Mouse (Mus musculus) heart, postnatal 0 days (tissue): Measurements from ENCODE around the gene Tarbp2. TPM values are rescaled to one million over a fixed set of nuclear protein-coding genes. Genes with fewer than 3 reads are reported as not detected.

Source experiments
- ATAC-seq: fragments of 200-750 bp; cut with Nextera tagmentation; 2 replicates; pipeline ENCODE4 v1.8.0; 2017; ENCODE audit warnings: low read depth, moderate number of reproducible peaks, moderate library complexity; ENCODE audit not compliant: insufficient read depth
- DNase-seq: peaks from one replicate; pipeline ENCODE4 v3.0.0-alpha.2; 2016; ENCODE audit warnings: low spot score
- H3K27ac ChIP-seq: fragments of 300-500 bp; sonication (generic); 2 replicates; pipeline ENCODE4 v1.5.1; 2014; ENCODE audit warnings: low read depth, mild to moderate bottlenecking
- H3K27me3 ChIP-seq: fragments of 300-500 bp; sonication (generic); 2 replicates; pipeline ENCODE4 v1.6.1; 2014; ENCODE audit warnings: low read length, mixed read lengths; ENCODE audit not compliant: control insufficient read depth, insufficient read depth
- H3K36me3 ChIP-seq: fragments of 300-500 bp; sonication (generic); replicated peaks from 2 replicates; pipeline ENCODE4 v1.6.1; 2014; ENCODE audit warnings: low read length, mixed read lengths; ENCODE audit not compliant: control insufficient read depth, insufficient read depth
- H3K4me1 ChIP-seq: fragments of 300-500 bp; sonication (generic); 2 replicates; pipeline ENCODE4 v1.6.1; 2014; ENCODE audit warnings: antibody characterized with exemption; ENCODE audit not compliant: control insufficient read depth, insufficient read depth
- H3K4me2 ChIP-seq: fragments of 300-500 bp; sonication (generic); 2 replicates; pipeline ENCODE4 v1.6.1; 2014; ENCODE audit warnings: low read depth, mild to moderate bottlenecking, low read length, moderate library complexity
- H3K4me3 ChIP-seq: fragments of 300-500 bp; sonication (generic); 2 replicates; pipeline ENCODE4 v1.5.1; 2014; ENCODE audit warnings: low read depth, low read length
- H3K9ac ChIP-seq: fragments of 300-500 bp; sonication (generic); replicated peaks from 2 replicates; pipeline ENCODE4 v1.6.1; 2014; ENCODE audit warnings: low read depth, low read length, mixed read lengths
- H3K9me3 ChIP-seq: fragments of 300-500 bp; sonication (generic); replicated peaks from 2 replicates; pipeline ENCODE4 v1.6.1; 2016; ENCODE audit warnings: low read length; ENCODE audit not compliant: control insufficient read depth
- CTCF ChIP-seq: IDR thresholded peaks from 2 replicates; pipeline ENCODE4 v1.5.1; 2016; ENCODE audit warnings: antibody characterized with exemption, control low read depth, low read depth
- EP300 ChIP-seq: IDR thresholded peaks from 2 replicates; pipeline ENCODE4 v1.6.1; 2016; ENCODE audit warnings: antibody characterized with exemption, low read depth
- WGBS: fragments of 180-500 bp; shearing (Covaris S2); extraction: QIAGEN DNeasy Blood & Tissue Kit; methylation state at CpG from one replicate; pipeline ENCODE4 v1.1.7; 2014; 5-methylcytosine and 5-hydroxymethylcytosine counted together
- polyA plus RNA-seq: library from polyadenylated mRNA; unstranded; fragments of >200 nt; fragmentation: Nextera tagmentation; extraction: Ambion mirVana; gene quantifications from 2 replicates; pipeline ENCODE4 v1.2.1, GENCODE M21; 2015
- total RNA-seq: library from RNA; depleted of rRNA; stranded (reverse); fragments of >200 nt; gene quantifications from 2 replicates; pipeline ENCODE4 v1.2.3, GENCODE M21; 2014; ENCODE audit warnings: low replicate concordance; rRNA removed

The Tarbp2 gene
- total and polyA plus RNA-seq, 2 experiments from 2014 or later = 68.5 to 73.7 TPM

DNA sequence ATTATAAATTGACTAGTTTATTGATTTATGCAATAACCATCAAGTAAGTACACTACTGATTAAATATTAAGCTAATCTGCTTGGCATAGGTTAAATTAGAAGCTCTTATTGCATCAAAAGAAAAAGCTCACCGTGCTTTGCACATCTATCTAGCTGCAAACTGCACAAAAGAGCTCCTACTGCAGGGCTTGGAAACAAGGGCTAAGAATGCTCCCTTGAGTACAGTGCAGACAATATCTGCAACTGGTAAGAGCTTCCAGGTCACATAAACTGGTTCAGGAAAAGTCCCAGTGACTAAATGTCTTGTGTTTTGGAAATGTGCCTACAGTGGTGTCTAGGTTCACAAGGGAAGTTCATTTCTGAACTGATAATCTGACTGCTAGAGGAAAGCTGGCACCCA is 44.5 kb downstream of the Tarbp2 start:
- 86% methylated on average over 1 of the region's 1 CpGs for WGBS
- H3K9me3 ChIP-seq = no peaks in the 10 kb centered on the region
- H3K27ac ChIP-seq = no peak overlapping the region
- no peaks in the 10 kb centered on the region for H3K4me1 ChIP-seq
- ATAC-seq (no peak), DNase-seq (no peak)
- peaks cover 12% of the 10 kb centered on the region for H3K36me3 ChIP-seq
- no peak overlapping the region for H3K4me2 ChIP-seq
- H3K4me3 ChIP-seq = no peak overlapping the region
- TF ChIP-seq CTCF (no peak), EP300 (no peak)
- H3K27me3 ChIP-seq = no peaks in the 10 kb centered on the region
- H3K9ac ChIP-seq = no peak overlapping the region

DNA sequence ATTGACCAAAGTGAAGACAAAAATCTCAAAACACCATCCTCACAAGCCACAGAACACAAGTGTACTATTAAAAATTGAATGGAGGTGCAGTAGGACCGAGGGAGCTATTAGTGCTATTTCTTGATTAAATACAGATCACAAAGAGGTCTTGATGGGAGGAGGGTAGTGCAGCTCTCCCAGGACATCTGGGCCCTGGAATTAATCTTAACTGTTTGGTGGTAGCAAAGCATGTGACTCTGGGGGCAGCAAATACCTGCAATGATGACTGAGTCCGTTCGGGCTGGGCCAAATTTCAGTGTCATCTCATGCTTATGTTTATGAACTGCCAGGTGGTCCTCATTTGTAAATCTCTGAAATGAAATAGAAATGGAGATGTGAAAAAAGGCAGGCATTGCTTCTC is 45.1 kb downstream of the Tarbp2 start:
- ATAC-seq (no peak), DNase-seq (no peak)
- Histone ChIP-seq H3K9ac (no peak overlapping the region), H3K4me1 (no peaks in the 10 kb centered on the region), H3K36me3 (peaks cover 7% of the 10 kb centered on the region), H3K4me2 (no peak overlapping the region), H3K9me3 (no peaks in the 10 kb centered on the region), H3K27me3 (no peaks in the 10 kb centered on the region), H3K27ac (no peak overlapping the region), H3K4me3 (no peak overlapping the region)
- TF ChIP-seq CTCF (no peak), EP300 (no peak)
- WGBS = 87% methylated on average over 3 of the region's 3 CpGs

DNA sequence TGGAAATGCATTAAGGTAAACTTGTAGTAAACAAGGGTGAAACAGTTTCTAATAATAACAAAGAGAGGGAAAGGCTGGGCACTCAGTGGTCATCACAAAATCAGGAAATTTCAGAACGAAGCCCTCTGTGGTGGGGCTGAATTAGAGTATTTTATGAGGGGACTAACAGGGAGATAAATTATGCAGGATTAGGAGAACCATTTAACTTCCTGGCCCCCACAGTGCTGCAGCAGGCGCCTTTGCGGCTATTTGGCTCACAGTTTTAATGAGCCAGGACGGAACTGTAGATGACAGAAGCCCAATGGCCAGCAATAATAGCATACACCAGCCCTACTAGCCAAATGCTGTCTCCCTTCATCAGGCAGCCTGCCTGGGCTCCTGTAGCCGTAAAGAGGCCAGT is 45.7 kb downstream of the Tarbp2 start:
- H3K9ac ChIP-seq = no peak overlapping the region
- 90% methylated on average over 5 of the region's 5 CpGs for WGBS
- TF ChIP-seq EP300 = no peak
- DNase-seq (no peak), ATAC-seq (no peak)
- H3K36me3 ChIP-seq = peaks cover 5% of the 10 kb centered on the region
- no peaks in the 10 kb centered on the region for H3K27me3 ChIP-seq
- H3K27ac ChIP-seq = no peak overlapping the region
- no peaks in the 10 kb centered on the region for H3K4me1 ChIP-seq
- H3K4me3 ChIP-seq = no peak overlapping the region
- no peak overlapping the region for H3K4me2 ChIP-seq
- H3K9me3 ChIP-seq = no peaks in the 10 kb centered on the region

DNA sequence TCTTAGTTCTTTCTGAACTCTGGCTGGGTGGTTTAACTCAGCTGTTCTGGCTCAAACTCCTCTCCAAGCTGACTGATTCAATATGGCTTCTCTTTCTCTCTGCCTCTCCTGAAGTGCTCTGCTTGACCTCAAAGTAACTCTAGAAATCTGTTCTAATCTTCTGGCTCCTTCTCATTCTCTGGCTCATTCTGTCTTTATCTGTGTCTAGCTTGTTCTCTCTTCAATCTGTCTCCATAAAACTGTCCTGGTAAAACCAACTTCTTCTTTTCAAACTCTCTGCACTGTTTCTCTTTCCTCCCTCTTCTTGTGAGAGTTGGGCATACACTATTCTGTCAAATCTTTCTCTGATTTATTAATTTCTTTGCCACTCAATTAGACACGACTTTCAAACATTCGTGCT is 49.9 kb downstream of the Tarbp2 start:
- DNase-seq (no peak), ATAC-seq (no peak)
- TF ChIP-seq CTCF (no peak), EP300 (no peak)
- H3K4me2 ChIP-seq = no peak overlapping the region
- no peaks in the 10 kb centered on the region for H3K27me3 ChIP-seq
- no peaks in the 10 kb centered on the region for H3K4me1 ChIP-seq
- H3K4me3 ChIP-seq = no peak overlapping the region
- H3K9ac ChIP-seq = no peak overlapping the region
- no peaks in the 10 kb centered on the region; the same call in 1 of the 2 replicates for H3K36me3 ChIP-seq
- no peak overlapping the region for H3K27ac ChIP-seq
- 89% methylated on average over 2 of the region's 2 CpGs for WGBS
- H3K9me3 ChIP-seq = no peaks in the 10 kb centered on the region

DNA sequence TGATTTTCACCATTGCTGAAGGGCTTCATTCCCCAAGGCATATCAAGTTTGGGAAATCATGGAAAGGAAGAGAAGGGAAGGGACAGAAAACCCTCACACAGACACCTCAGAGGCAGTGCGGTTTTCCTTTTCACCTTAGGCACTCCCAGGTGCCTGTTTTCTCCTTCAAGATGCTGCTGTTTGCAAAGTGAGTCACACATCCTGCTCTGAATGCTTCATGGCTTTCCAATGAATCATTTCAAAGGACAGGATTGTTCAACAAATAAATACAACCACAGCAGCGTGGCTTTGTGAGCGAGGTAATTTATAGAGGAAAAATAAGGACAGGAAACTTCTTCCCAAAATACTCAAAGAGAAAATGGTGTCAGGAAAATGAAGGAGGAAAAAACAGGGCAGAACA is 54.1 kb downstream of the Tarbp2 start:
- WGBS = 69% methylated on average over 3 of the region's 3 CpGs
- Histone ChIP-seq H3K4me2 (no peak overlapping the region), H3K4me3 (no peak overlapping the region), H3K4me1 (no peaks in the 10 kb centered on the region), H3K27ac (no peak overlapping the region), H3K27me3 (no peaks in the 10 kb centered on the region), H3K9ac (no peak overlapping the region), H3K36me3 (no peaks in the 10 kb centered on the region; the same call in 1 of the 2 replicates), H3K9me3 (no peaks in the 10 kb centered on the region)
- ATAC-seq (no peak), DNase-seq (no peak)
- TF ChIP-seq EP300 = no peak

Other genes with a start within 250 kb of the Tarbp2 start
- gene Gm9918, start 247.6 kb upstream of the Tarbp2 start, total RNA-seq = not detected in 2 replicates
- not detected in 2 replicates for gene Gm9918, start 247.6 kb upstream of the Tarbp2 start, polyA plus RNA-seq
- 35.6 and 53.5 TPM in 2 replicates for gene Mfsd5, start 238.7 kb upstream of the Tarbp2 start, total RNA-seq
- gene Mfsd5, start 238.7 kb upstream of the Tarbp2 start, polyA plus RNA-seq = 31.4 and 34.1 TPM in 2 replicates
- 11.6 and 15.3 TPM in 2 replicates for gene Espl1, start 221.9 kb upstream of the Tarbp2 start, total RNA-seq
- gene Espl1, start 221.9 kb upstream of the Tarbp2 start, polyA plus RNA-seq = 2.3 and 3.7 TPM in 2 replicates
- gene Pfdn5, start 192.1 kb upstream of the Tarbp2 start, total RNA-seq = 90.7 and 148 TPM in 2 replicates
- gene Pfdn5, start 192.1 kb upstream of the Tarbp2 start, polyA plus RNA-seq = 344 and 362 TPM in 2 replicates
- gene Myg1, start 186.5 kb upstream of the Tarbp2 start, total RNA-seq = 35.6 and 60.5 TPM in 2 replicates
- gene Myg1, start 186.5 kb upstream of the Tarbp2 start, polyA plus RNA-seq = 39.0 and 41.1 TPM in 2 replicates
- 25.9 and 59.6 TPM in 2 replicates for gene Aaas, start 167.4 kb upstream of the Tarbp2 start, total RNA-seq
- gene Aaas, start 167.4 kb upstream of the Tarbp2 start, polyA plus RNA-seq = 18.8 and 20.4 TPM in 2 replicates
- not detected in 2 replicates for gene Sp7, start 151.0 kb upstream of the Tarbp2 start, total RNA-seq
- gene Sp7, start 151.0 kb upstream of the Tarbp2 start, polyA plus RNA-seq = not detected in 2 replicates
- gene Sp1, start 112.0 kb upstream of the Tarbp2 start, total RNA-seq = 32.1 and 32.6 TPM in 2 replicates
- gene Sp1, start 112.0 kb upstream of the Tarbp2 start, polyA plus RNA-seq = 3.0 and 3.1 TPM in 2 replicates
- gene Amhr2, start 72.8 kb upstream of the Tarbp2 start, total RNA-seq = 0.19 and 0.81 TPM in 2 replicates
- 0.75 and 1.9 TPM in 2 replicates for gene Amhr2, start 72.8 kb upstream of the Tarbp2 start, polyA plus RNA-seq
- 16.8 and 25.7 TPM in 2 replicates for gene Prr13, start 59.2 kb upstream of the Tarbp2 start, total RNA-seq
- gene Prr13, start 59.2 kb upstream of the Tarbp2 start, polyA plus RNA-seq = 71.4 and 73.4 TPM in 2 replicates
- 180 and 221 TPM in 2 replicates for gene Pcbp2, start 47.7 kb upstream of the Tarbp2 start, total RNA-seq
- gene Pcbp2, start 47.7 kb upstream of the Tarbp2 start, polyA plus RNA-seq = 118 and 121 TPM in 2 replicates
- gene Gm10337, start 14.5 kb upstream of the Tarbp2 start, total RNA-seq = not detected in 2 replicates
- gene Gm10337, start 14.5 kb upstream of the Tarbp2 start, polyA plus RNA-seq = not detected in 2 replicates
- gene Map3k12, start 1.1 kb upstream of the Tarbp2 start, total RNA-seq = 4.7 and 6.1 TPM in 2 replicates
- 4.1 and 4.6 TPM in 2 replicates for gene Map3k12, start 1.1 kb upstream of the Tarbp2 start, polyA plus RNA-seq
- gene Npff, start 6.8 kb downstream of the Tarbp2 start, total RNA-seq = 0.84 TPM in 1 of 2 replicates, not detected in the other
- 0.89 and 1.1 TPM in 2 replicates for gene Npff, start 6.8 kb downstream of the Tarbp2 start, polyA plus RNA-seq
- gene Gm28047, start 106.9 kb downstream of the Tarbp2 start, total RNA-seq = not detected in 2 replicates
- gene Gm28047, start 106.9 kb downstream of the Tarbp2 start, polyA plus RNA-seq = not detected in 2 replicates
- 12.4 and 16.2 TPM in 2 replicates for gene Atf7, start 107.3 kb downstream of the Tarbp2 start, total RNA-seq
- gene Atf7, start 107.3 kb downstream of the Tarbp2 start, polyA plus RNA-seq = 18.7 and 20.6 TPM in 2 replicates
- gene Atp5g2, start 154.2 kb downstream of the Tarbp2 start, total RNA-seq = 377 and 462 TPM in 2 replicates
- gene Atp5g2, start 154.2 kb downstream of the Tarbp2 start, polyA plus RNA-seq = 108 and 125 TPM in 2 replicates
- gene Calcoco1, start 204.0 kb downstream of the Tarbp2 start, total RNA-seq = 85.9 and 89.5 TPM in 2 replicates
- gene Calcoco1, start 204.0 kb downstream of the Tarbp2 start, polyA plus RNA-seq = 80.7 and 82.9 TPM in 2 replicates